Mouse (Mus musculus) forebrain, embryonic 12.5 days (tissue): ENCODE data around the gene Pafah1b2. TPM values are rescaled to one million over a fixed set of nuclear protein-coding genes. Genes with fewer than 3 reads are reported as not detected.

Experiments used
- ATAC-seq: fragments of 200-750 bp; cut with Nextera tagmentation; 2 replicates; pipeline ENCODE4 v1.8.0; 2017; ENCODE audit warnings: moderate TSS enrichment; ENCODE audit not compliant: low FRiP score
- H3K27ac ChIP-seq: fragments of 300-500 bp; sonication (generic); 2 replicates; pipeline ENCODE4 v1.5.1; 2016; ENCODE audit warnings: mild to moderate bottlenecking
- H3K27me3 ChIP-seq: fragments of 300-500 bp; sonication (generic); 2 replicates; pipeline ENCODE4 v1.6.1; 2016; ENCODE audit warnings: mild to moderate bottlenecking
- H3K36me3 ChIP-seq: fragments of 300-500 bp; sonication (generic); replicated peaks from 2 replicates; pipeline ENCODE4 v1.6.1; 2016; ENCODE audit warnings: mild to moderate bottlenecking
- H3K4me1 ChIP-seq: fragments of 300-500 bp; sonication (generic); 2 replicates; pipeline ENCODE4 v1.6.1; 2016
- H3K4me2 ChIP-seq: fragments of 300-500 bp; sonication (generic); 2 replicates; pipeline ENCODE4 v1.6.1; 2016; ENCODE audit warnings: mild to moderate bottlenecking, moderate library complexity
- H3K4me3 ChIP-seq: fragments of 300-500 bp; sonication (generic); replicated peaks from 2 replicates; pipeline ENCODE4 v1.5.1; 2016; ENCODE audit warnings: mild to moderate bottlenecking
- H3K9ac ChIP-seq: fragments of 300-500 bp; sonication (generic); 2 replicates; pipeline ENCODE4 v1.6.1; 2016; ENCODE audit warnings: mild to moderate bottlenecking
- H3K9me3 ChIP-seq: fragments of 300-500 bp; sonication (generic); 2 replicates; pipeline ENCODE4 v1.6.1; 2016
- WGBS: fragments of 180-500 bp; shearing (Covaris S2); methylation state at CpG from one replicate; pipeline ENCODE4 v1.1.7; 2016; 5-methylcytosine and 5-hydroxymethylcytosine counted together
- polyA plus RNA-seq: library from polyadenylated mRNA; unstranded; fragments of >200 nt; fragmentation: Nextera tagmentation; extraction: Ambion mirVana; gene quantifications from 2 replicates; pipeline ENCODE4 v1.2.1, GENCODE M21; 2016

Pafah1b2 gene
- polyA plus RNA-seq, 1 experiment from 2014 or later: 298 TPM

DNA sequence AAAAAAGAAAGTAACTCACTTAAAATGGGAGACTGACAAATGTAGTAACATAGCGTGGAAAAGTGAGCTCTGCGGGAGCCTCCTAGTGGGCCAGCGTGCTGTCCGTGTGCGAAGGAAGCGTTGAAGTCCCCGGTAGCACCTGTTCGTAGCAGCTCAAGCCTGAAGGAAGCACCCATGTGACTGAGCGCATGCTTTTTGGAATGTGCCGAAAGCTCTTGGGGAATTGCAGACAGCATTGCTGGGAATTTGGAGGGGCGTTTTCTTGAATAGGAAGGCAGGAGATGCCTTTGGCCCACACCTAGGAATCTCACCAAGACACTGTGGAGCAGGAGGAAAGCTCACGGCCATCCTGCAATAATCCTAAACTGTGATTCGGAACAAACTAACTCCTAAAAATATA lies 26.3 kb upstream of the Pafah1b2 start:
- WGBS: 98% methylated on average over 13 of the region's 13 CpGs
- H3K4me2 ChIP-seq: no peak overlapping the region
- H3K9me3 ChIP-seq: no peaks in the 10 kb centered on the region
- H3K27me3 ChIP-seq: no peaks in the 10 kb centered on the region
- H3K4me1 ChIP-seq: 0 out of 2 replicates have a peak, but pooled peaks cover 6% of the 10 kb centered on the region
- ATAC-seq: no peak
- H3K27ac ChIP-seq: no peak overlapping the region
- H3K36me3 ChIP-seq: no peaks in the 10 kb centered on the region
- H3K4me3 ChIP-seq: no peak overlapping the region
- H3K9ac ChIP-seq: no peak overlapping the region

DNA sequence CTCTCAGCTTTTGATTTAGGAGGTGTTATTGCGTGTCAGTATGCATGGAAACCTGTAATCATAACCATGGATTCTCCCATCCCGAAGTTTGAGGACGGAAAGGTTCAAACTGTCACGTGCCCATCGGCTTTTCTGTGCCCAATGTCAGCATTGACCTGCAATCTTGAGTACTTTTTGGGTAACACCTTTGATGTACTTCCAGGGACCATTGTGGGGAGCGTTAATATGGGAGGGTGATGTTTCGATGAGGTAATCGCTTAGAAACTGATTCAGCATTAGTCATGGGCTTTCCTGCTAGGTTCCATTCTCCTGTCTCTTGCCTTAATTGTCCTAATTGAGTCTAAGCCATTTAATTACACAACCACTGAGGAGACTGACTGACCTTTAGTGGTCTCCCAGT lies 24.4 kb upstream of the Pafah1b2 start:
- Histone ChIP-seq H3K27me3 (no peaks in the 10 kb centered on the region), H3K4me1 (peaks cover 6% of the 10 kb centered on the region), H3K27ac (no peak overlapping the region), H3K9ac (no peak overlapping the region), H3K36me3 (no peaks in the 10 kb centered on the region), H3K9me3 (no peaks in the 10 kb centered on the region), H3K4me2 (no peak overlapping the region), H3K4me3 (no peak overlapping the region)
- no peak for ATAC-seq
- WGBS: 93% methylated on average over 8 of the region's 8 CpGs

GRCm38 (mm10) chr9:46035290-46035871 lies 22.9 kb upstream of the Pafah1b2 start:
- Histone ChIP-seq H3K9ac (no peak overlapping the region), H3K4me2 (no peak overlapping the region), H3K27ac (no peak overlapping the region), H3K4me1 (peaks cover 9% of the 10 kb centered on the region), H3K9me3 (no peaks in the 10 kb centered on the region), H3K4me3 (no peak overlapping the region), H3K27me3 (no peaks in the 10 kb centered on the region), H3K36me3 (no peaks in the 10 kb centered on the region)
- no peak for ATAC-seq
- WGBS: 79% methylated on average over 9 of the region's 9 CpGs

- Histone ChIP-seq H3K4me1 (peaks cover 12% of the 10 kb centered on the region), H3K27ac (no peak overlapping the region), H3K4me2 (no peak overlapping the region), H3K36me3 (no peaks in the 10 kb centered on the region), H3K4me3 (no peak overlapping the region), H3K9me3 (no peaks in the 10 kb centered on the region), H3K27me3 (no peaks in the 10 kb centered on the region), H3K9ac (no peak overlapping the region)
- WGBS: 91% methylated on average over 3 of the region's 3 CpGs
- ATAC-seq: no peak
These were observed 21.4 kb upstream of the Pafah1b2 start for GRCm38 (mm10) chr9:46033862-46034261.

DNA sequence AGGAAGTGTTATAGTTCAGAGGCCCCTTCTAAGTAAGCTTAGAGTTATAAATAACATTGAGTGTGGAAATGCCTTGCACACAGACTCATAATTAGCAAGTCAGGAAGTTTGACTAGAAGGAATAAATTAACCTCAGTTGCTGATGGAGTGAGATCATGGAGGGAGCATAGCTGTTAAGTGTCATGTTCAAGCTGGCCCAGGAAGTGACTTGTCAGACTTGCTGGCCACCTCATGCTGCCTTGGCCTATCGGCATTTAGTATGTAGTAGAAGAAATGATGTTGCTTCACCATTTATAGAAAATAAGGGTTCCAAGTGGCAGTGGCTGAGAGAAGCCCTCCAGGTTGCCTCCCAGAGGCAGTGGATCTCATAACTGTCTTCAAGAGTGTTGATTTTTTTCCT lies 20.6 kb upstream of the Pafah1b2 start:
- Histone ChIP-seq H3K27me3 (no peaks in the 10 kb centered on the region), H3K27ac (no peak overlapping the region), H3K9me3 (no peaks in the 10 kb centered on the region), H3K9ac (no peak overlapping the region), H3K4me2 (no peak overlapping the region), H3K4me1 (peaks cover 14% of the 10 kb centered on the region), H3K36me3 (no peaks in the 10 kb centered on the region), H3K4me3 (no peak overlapping the region)
- ATAC-seq: no peak
- 94% methylated on average over 1 of the region's 1 CpGs for WGBS

- no peak overlapping the region for H3K9ac ChIP-seq
- no peaks in the 10 kb centered on the region for H3K9me3 ChIP-seq
- no peak overlapping the region for H3K27ac ChIP-seq
- no peaks in the 10 kb centered on the region for H3K27me3 ChIP-seq
- H3K4me1 ChIP-seq: peaks cover 18% of the 10 kb centered on the region
- H3K36me3 ChIP-seq: no peaks in the 10 kb centered on the region
- 77% methylated on average over 6 of the region's 6 CpGs for WGBS
- ATAC-seq: no peak
- no peak overlapping the region for H3K4me2 ChIP-seq
- no peak overlapping the region for H3K4me3 ChIP-seq
These were observed 19.7 kb upstream of the Pafah1b2 start for GRCm38 (mm10) chr9:46032190-46032589.

- no peaks in the 10 kb centered on the region for H3K27me3 ChIP-seq
- H3K9ac ChIP-seq: no peak overlapping the region
- no peak overlapping the region for H3K27ac ChIP-seq
- ATAC-seq: no peak
- WGBS: 89% methylated on average over 6 of the region's 6 CpGs
- no peaks in the 10 kb centered on the region for H3K9me3 ChIP-seq
- no peak overlapping the region for H3K4me3 ChIP-seq
- H3K4me1 ChIP-seq: peaks cover 18% of the 10 kb centered on the region
- no peaks in the 10 kb centered on the region for H3K36me3 ChIP-seq
- no peak overlapping the region for H3K4me2 ChIP-seq
These were observed 18.5 kb upstream of the Pafah1b2 start for GRCm38 (mm10) chr9:46030968-46031367.

DNA sequence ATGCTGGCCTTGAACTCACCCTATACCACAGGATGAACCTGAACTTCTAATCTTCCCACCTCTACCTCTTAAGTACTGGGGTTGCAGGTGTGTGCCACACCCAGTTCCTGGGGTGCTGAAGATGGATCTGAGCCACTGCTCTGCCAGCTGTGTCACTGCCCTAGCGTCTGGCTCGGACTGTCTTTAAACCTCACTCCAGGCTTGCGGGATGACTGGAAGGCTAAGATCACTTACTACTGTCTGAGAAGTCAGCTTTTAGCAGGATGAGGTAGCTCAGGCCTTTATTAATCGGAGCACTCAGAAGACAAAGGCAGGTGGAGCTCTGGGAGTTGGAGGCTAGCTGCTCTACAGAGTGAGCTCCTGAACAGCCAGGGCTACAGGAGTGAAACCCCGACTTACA lies 17.7 kb upstream of the Pafah1b2 start:
- no peaks in the 10 kb centered on the region for H3K36me3 ChIP-seq
- H3K27ac ChIP-seq: no peak overlapping the region
- H3K4me2 ChIP-seq: no peak overlapping the region
- no peaks in the 10 kb centered on the region for H3K27me3 ChIP-seq
- H3K4me3 ChIP-seq: no peak overlapping the region
- ATAC-seq: no peak
- peaks cover 14% of the 10 kb centered on the region for H3K4me1 ChIP-seq
- H3K9ac ChIP-seq: no peak overlapping the region
- no peaks in the 10 kb centered on the region for H3K9me3 ChIP-seq
- WGBS: 83% methylated on average over 5 of the region's 5 CpGs

DNA sequence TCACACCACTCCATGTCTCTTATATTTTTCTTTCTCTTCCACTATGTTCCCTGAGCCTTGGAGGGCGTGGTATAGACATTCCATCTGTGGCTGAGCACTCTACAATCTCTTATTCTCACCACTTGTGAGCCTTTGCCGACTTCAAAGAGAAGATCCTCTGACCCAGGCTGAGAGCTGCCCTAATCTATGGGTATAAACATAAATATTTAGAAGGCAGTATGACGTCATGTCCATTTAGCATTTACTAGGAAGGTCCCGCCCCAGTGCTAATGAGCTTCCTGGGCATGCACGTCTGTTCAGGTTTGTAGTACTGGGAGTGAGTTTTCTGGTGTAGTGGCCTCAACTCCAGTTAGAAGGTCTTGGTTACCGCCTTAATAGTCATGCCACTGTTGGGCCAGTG lies 17.0 kb upstream of the Pafah1b2 start:
- 76% methylated on average over 6 of the region's 6 CpGs for WGBS

GRCm38 (mm10) chr9:46027994-46028393 lies 15.5 kb upstream of the Pafah1b2 start:
- Histone ChIP-seq H3K36me3 (no peaks in the 10 kb centered on the region), H3K4me1 (peaks cover 14% of the 10 kb centered on the region), H3K27me3 (no peaks in the 10 kb centered on the region), H3K4me3 (no peak overlapping the region), H3K4me2 (no peak overlapping the region), H3K9ac (no peak overlapping the region), H3K9me3 (no peaks in the 10 kb centered on the region), H3K27ac (no peak overlapping the region)
- WGBS: 32% methylated on average over 8 of the region's 8 CpGs
- no peak for ATAC-seq

More for the DNA sequence above, 17.0 kb upstream of the Pafah1b2 start:
- no peak for ATAC-seq
- no peak overlapping the region for H3K4me2 ChIP-seq
- H3K4me1 ChIP-seq: peaks cover 14% of the 10 kb centered on the region
- H3K27ac ChIP-seq: no peak overlapping the region
- no peaks in the 10 kb centered on the region for H3K36me3 ChIP-seq
- H3K9ac ChIP-seq: no peak overlapping the region
- no peaks in the 10 kb centered on the region for H3K9me3 ChIP-seq
- H3K27me3 ChIP-seq: no peaks in the 10 kb centered on the region
- H3K4me3 ChIP-seq: no peak overlapping the region

DNA sequence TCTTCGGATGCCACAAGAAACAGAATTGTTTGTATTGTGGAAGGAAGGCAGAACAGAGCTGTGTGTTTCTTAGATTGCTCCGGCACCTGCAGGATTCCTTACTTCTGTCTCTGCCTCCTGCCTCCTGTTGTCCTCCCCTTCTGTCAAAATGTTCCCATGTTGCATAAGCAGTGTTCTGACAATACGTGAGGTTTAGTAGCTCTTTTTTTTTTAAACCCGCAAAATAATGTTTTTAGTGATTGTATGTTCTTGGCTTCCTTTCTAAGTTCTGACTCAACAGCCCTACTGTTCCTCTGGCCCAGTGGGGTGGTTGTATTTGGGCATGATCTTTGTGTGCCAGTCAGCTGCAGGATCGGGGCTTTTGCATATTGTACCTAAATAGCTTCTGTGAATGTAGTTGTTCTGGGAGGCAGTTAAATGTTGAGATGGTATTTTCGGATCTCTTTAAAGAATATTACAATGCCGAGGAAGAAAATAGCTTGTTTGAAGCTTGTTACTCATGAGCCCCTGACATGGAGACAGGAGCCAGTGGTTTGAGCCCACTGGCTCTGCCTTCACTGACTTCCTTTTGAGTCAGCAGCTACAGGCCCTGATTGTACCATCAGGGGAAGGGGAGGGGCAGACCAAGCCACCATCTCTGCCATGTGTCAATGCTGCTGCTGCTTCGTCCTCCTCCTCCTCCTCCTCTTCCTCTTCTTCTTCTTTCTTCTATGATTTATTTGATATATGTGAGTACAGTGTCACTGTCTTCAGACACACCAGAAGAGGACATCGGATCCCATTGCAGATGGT lies 13.8 kb upstream of the Pafah1b2 start:
- 91% methylated on average over 9 of the region's 9 CpGs for WGBS

GRCm38 (mm10) chr9:46023591-46023990 lies 11.1 kb upstream of the Pafah1b2 start:
- Histone ChIP-seq H3K4me2 (no peak overlapping the region), H3K27me3 (no peaks in the 10 kb centered on the region), H3K9me3 (no peaks in the 10 kb centered on the region), H3K4me1 (peaks cover 6% of the 10 kb centered on the region), H3K4me3 (no peak overlapping the region), H3K27ac (no peak overlapping the region), H3K9ac (no peak overlapping the region), H3K36me3 (0 out of 2 replicates have a peak, but pooled peaks cover 4% of the 10 kb centered on the region)
- 88% methylated on average over 11 of the region's 11 CpGs for WGBS
- ATAC-seq: no peak

More for the DNA sequence above, 13.8 kb upstream of the Pafah1b2 start:
- Histone ChIP-seq H3K4me1 (peaks cover 10% of the 10 kb centered on the region), H3K9me3 (no peaks in the 10 kb centered on the region), H3K36me3 (no peaks in the 10 kb centered on the region), H3K27me3 (no peaks in the 10 kb centered on the region), H3K4me2 (no peak overlapping the region), H3K27ac (no peak overlapping the region), H3K4me3 (no peak overlapping the region), H3K9ac (no peak overlapping the region)
- ATAC-seq: no peak

DNA sequence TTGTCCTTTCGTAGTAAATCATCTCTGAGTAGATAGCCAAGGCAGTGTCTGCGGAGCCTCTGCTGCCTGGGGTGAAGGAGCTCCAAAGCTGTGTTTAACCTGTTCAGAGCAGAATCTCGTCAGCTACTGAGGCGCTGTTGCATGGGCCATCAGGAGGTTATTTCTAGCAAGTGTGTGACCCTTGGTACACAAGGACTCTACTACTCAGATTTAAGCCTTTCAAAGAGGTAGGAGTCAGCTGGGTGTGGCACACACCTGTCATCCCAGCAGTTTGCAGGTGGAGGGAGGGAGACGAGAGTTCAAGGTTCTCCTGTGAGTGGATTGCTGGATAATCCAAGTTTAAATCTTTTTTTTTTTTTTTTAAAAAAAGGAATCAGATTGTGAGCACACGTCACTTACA lies 7.5 kb upstream of the Pafah1b2 start:
- no peak overlapping the region for H3K4me2 ChIP-seq
- no peak overlapping the region for H3K27ac ChIP-seq
- WGBS: 89% methylated on average over 6 of the region's 6 CpGs
- H3K9ac ChIP-seq: no peak overlapping the region
- H3K4me1 ChIP-seq: peaks cover 18% of the 10 kb centered on the region
- H3K27me3 ChIP-seq: no peaks in the 10 kb centered on the region
- no peak overlapping the region for H3K4me3 ChIP-seq
- H3K36me3 ChIP-seq: 0 out of 2 replicates have a peak, but pooled peaks cover 4% of the 10 kb centered on the region
- no peak for ATAC-seq
- H3K9me3 ChIP-seq: no peaks in the 10 kb centered on the region
